Mouse (Mus musculus): ENCODE results near the gene Ing2.

DNA sequence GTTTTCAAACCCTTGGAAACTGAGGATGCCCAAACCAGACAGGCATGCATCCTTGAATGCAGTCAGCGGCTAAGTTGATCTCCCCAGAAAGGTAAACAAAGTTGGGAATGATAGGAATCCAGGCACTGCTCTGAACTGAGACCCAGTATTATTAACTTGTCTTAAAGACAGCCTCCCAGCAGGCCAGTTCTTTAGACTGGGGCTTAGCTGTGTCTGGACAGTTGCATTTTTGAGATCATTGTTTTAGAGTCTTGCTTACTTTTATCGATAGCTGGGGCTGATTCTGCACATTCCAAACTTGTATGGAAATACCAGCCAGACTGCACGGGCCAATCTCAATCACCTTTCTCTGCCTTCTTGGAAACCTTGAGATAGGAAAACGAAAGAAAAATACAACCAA is 24.5 kb downstream of the Ing2 start:
- TF ChIP-seq CTCF (IDR thresholded peaks at IDR 0.05; ENCODE audit: extremely low read depth, insufficient read depth, low read length) (no peak), POLR2A (IDR thresholded peaks at IDR 0.05; ENCODE audit: extremely low read depth, insufficient read depth, low read length) (no peak)

Measured in cortical plate, adult 2 months (tissue).